Mouse (Mus musculus): ENCODE results near the gene Idh1. TPM values are rescaled to one million over a fixed set of nuclear protein-coding genes. Genes with fewer than 3 reads are reported as not detected.

The Idh1 gene
- total and polyA plus RNA-seq, 3 experiments, result 19.3 to 26.7 TPM; not detected in 1

- TF ChIP-seq MXI1 (IDR thresholded peaks at IDR 0.05; ENCODE audit: low read depth, low read length), result no peak
- peak; percentile 21; the same call in 1 of the 2 replicates for TF ChIP-seq SMC3 (IDR thresholded peaks at IDR 0.05; ENCODE audit: low read depth, low read length)
- TF ChIP-seq USF2 (IDR thresholded peaks at IDR 0.05; ENCODE audit: borderline replicate concordance in 1 of 2, insufficient read depth in 1 of 2, low read depth in 1 of 2, low read length in 2 of 2), result no peak
- TF ChIP-seq UBTF (IDR thresholded peaks at IDR 0.05; ENCODE audit: borderline replicate concordance, insufficient read depth, low read depth, low read length), result no peak
- TF ChIP-seq POLR2AphosphoS2 (IDR thresholded peaks at IDR 0.05; ENCODE audit: low read length), result no peak
- TF ChIP-seq EP300 (IDR thresholded peaks at IDR 0.05; ENCODE audit: low read depth in 1 of 2, low read length in 2 of 2), result peak in 1 of 2 experiments; percentile 64; a peak in 2 of 4 replicates
- no peak for TF ChIP-seq ZMIZ1 (IDR thresholded peaks at IDR 0.05; ENCODE audit: low read depth, low read length)
- no peak; the same call in 1 of the 2 replicates for TF ChIP-seq MYC (IDR thresholded peaks at IDR 0.05; ENCODE audit: low read depth, low read length)
- no peak for TF ChIP-seq ZKSCAN1 (IDR thresholded peaks at IDR 0.05; ENCODE audit: low read depth, low read length)
- no peak for TF ChIP-seq POLR2A (IDR thresholded peaks at IDR 0.05; ENCODE audit: control insufficient read depth in 1 of 2, insufficient read depth in 1 of 2, low read depth in 1 of 2, low read length in 2 of 2, poor library complexity in 1 of 2)
- TF ChIP-seq ZNF384 (IDR thresholded peaks at IDR 0.05; ENCODE audit: low read depth, low read length), result peak; percentile 60; the same call in 1 of the 2 replicates
Observed at GRCm38 (mm10) chr1:65185524-65186205, 635 bp downstream of the Idh1 start (continued).

DNA sequence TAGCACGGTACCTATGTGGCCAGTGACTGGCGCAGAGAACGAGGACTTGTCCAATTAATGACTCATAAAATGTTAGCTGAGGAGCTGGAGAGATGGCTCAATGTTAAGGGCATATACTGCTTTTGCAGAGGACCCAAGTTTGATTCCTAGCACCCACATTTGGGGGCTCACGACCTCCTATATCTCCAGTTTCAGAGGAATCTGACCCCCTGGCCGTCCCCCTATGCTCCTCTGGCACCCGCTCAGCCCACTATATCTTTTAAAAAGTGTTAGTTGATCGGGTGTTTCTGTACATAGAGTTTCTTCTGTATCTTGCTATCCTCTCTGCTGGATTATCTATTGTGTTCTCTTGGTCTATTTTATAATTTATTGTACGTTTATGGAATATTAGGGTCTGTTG is 1.3 kb downstream of the Idh1 start:
- H3K4me3 ChIP-seq (ENCODE audit: control insufficient read depth in 1 of 2, insufficient read depth in 1 of 2, low read depth in 2 of 2, low read length in 2 of 2), result no peak overlapping the region
- no peak for DNase-seq (ENCODE audit: low read depth, low spot score)
- peaks cover 0 to 20% of the 10 kb centered on the region in 2 experiments; a peak in 2 of 4 replicates for H3K36me3 ChIP-seq (ENCODE audit: control insufficient read depth in 1 of 2, insufficient read depth in 2 of 2, low read length in 2 of 2)
- TF ChIP-seq MAZ (IDR thresholded peaks at IDR 0.05; ENCODE audit: low read depth, low read length), result no peak
- no peak for TF ChIP-seq UBTF (IDR thresholded peaks at IDR 0.05; ENCODE audit: borderline replicate concordance, insufficient read depth, low read depth, low read length)
- TF ChIP-seq MAX (IDR thresholded peaks at IDR 0.05; ENCODE audit: low read length), result no peak
- TF ChIP-seq CTCF (IDR thresholded peaks at IDR 0.05 in 2 of 3, conservative IDR thresholded peaks at IDR 0.05 in 1 of 3; ENCODE audit: control insufficient read depth in 1 of 3, insufficient read depth in 1 of 3, low read depth in 2 of 3, low read length in 3 of 3, poor library complexity in 1 of 3, severe bottlenecking in 1 of 3), result no peak
- no peak for TF ChIP-seq MAFK (IDR thresholded peaks at IDR 0.05; ENCODE audit: borderline replicate concordance, low read depth, low read length)
- TF ChIP-seq USF2 (IDR thresholded peaks at IDR 0.05; ENCODE audit: borderline replicate concordance in 1 of 2, insufficient read depth in 1 of 2, low read depth in 1 of 2, low read length in 2 of 2), result no peak
- TF ChIP-seq KAT2A (conservative IDR thresholded peaks at IDR 0.05; ENCODE audit: low read depth, low read length), result no peak
- TF ChIP-seq CHD1 (IDR thresholded peaks at IDR 0.05; ENCODE audit: low read depth, low read length), result no peak
- TF ChIP-seq SIN3A (IDR thresholded peaks at IDR 0.05; ENCODE audit: low read length), result no peak
- no peak for TF ChIP-seq MYC (IDR thresholded peaks at IDR 0.05; ENCODE audit: low read depth, low read length)
- no peak for TF ChIP-seq CHD2 (IDR thresholded peaks at IDR 0.05; ENCODE audit: low read length)
- no peak for TF ChIP-seq ELF1 (IDR thresholded peaks at IDR 0.05; ENCODE audit: low read depth, low read length)
- peaks cover 15% of the 10 kb centered on the region for H3K79me2 ChIP-seq (ENCODE audit: control insufficient read depth, insufficient read depth, low read length, poor library complexity)
- no peak overlapping the region for H3K27ac ChIP-seq (ENCODE audit: control insufficient read depth, low read depth, low read length)
- H3K4me1 ChIP-seq (ENCODE audit: control insufficient read depth in 1 of 2, insufficient read depth in 2 of 2, low read length in 2 of 2), result peaks cover 6 to 11% of the 10 kb centered on the region in 2 experiments; a peak in 3 of 4 replicates
- no peaks in the 10 kb centered on the region for H3K27me3 ChIP-seq (ENCODE audit: control insufficient read depth in 1 of 2, insufficient read depth in 2 of 2, low read length in 2 of 2)
- no peaks in the 10 kb centered on the region for H3K9me3 ChIP-seq (replicated peaks; ENCODE audit: insufficient read depth, low read length)
- no peak overlapping the region for H3K9ac ChIP-seq (ENCODE audit: control insufficient read depth, low read depth, low read length, poor library complexity, severe bottlenecking)
